Mouse (Mus musculus): Measurements from ENCODE around the gene Stn1. TPM values are rescaled to one million over a fixed set of nuclear protein-coding genes. Genes with fewer than 3 reads are reported as not detected.

Stn1 gene
- polyA plus RNA-seq, 1 experiment, result 7.9 TPM

DNA sequence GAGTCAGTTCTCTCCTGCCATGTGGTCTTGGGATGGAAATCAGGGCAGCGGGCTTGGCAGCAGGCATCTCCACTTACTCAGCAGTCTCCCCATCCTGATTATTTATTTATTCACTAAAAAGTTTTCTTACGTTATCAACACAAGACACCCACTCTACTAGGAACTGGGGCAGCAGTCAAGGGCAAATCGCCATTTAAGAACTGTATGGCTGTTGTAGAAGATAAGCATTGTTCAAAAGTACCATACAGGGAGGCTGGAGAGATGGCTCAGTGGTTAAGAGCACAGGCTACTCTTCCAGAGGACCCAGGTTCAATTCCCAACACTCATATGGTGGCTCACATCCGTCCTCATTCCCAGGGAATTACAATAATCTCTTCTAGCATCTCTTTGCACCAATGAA, 65.5 kb downstream of the Stn1 start:
- TF ChIP-seq GATA1 (IDR thresholded peaks at IDR 0.05; ENCODE audit: low read length), result no peak

DNA sequence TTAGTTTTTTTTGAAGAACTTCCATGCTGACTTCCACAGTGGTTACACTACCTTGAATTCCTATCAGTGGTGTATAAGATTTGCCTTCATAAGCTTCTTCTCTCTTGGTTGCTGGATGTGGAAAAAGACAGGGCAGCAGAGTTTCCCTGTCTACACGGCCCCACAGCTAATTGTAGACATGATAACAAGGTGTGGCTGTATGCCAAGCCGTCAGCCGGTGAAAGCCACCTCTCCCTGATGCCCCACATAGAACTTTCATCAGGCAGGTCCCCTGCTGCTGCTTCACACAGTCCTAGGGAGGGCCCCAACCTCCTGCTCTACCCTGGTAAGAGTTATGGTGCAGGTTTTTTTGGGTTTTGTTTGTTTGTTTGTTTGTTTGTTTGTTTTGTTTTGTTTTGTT, 68.6 kb downstream of the Stn1 start:
- no peak for TF ChIP-seq GATA1 (IDR thresholded peaks at IDR 0.05; ENCODE audit: low read length)

DNA sequence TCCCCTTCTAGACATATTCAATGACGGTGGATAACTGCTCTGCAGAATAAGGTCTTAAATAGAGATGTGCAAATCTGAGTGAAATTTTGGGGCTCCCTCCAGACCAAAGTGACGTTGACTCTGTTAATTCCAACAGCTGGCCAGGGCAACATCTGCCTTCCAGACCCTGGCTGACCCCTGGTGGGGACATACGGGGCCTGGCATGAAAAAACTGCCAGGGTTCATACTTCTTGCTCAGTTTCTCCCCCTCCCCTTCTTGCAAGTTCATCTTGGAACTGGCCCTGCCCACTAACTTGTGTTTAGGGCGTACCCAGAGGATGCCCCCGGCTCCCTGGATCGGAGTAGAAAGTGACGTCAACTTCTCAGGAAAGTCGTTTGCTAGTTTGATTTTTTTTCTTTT, 70.5 kb downstream of the Stn1 start:
- no peak for TF ChIP-seq GATA1 (IDR thresholded peaks at IDR 0.05; ENCODE audit: low read length)

DNA sequence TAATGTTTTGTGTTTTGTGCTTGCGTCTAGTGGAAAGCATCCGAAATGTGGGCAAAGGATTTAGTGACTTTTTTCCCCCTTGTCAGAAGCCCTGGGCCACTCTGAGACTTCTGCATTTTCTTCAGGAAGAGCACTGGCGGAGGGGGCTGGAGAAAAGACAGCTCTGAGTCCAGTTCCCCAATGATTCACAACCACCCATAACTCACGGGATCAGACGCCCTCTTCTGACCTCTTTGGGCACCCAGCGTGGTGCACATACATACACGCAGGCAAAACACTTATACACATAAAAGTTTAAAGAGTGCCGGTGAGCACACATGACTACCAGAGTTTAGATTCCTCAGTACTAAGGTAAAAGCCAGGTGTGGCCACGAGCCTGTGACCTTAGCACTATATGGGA, 71.8 kb downstream of the Stn1 start:
- no peak for TF ChIP-seq GATA1 (IDR thresholded peaks at IDR 0.05; ENCODE audit: low read length)

DNA sequence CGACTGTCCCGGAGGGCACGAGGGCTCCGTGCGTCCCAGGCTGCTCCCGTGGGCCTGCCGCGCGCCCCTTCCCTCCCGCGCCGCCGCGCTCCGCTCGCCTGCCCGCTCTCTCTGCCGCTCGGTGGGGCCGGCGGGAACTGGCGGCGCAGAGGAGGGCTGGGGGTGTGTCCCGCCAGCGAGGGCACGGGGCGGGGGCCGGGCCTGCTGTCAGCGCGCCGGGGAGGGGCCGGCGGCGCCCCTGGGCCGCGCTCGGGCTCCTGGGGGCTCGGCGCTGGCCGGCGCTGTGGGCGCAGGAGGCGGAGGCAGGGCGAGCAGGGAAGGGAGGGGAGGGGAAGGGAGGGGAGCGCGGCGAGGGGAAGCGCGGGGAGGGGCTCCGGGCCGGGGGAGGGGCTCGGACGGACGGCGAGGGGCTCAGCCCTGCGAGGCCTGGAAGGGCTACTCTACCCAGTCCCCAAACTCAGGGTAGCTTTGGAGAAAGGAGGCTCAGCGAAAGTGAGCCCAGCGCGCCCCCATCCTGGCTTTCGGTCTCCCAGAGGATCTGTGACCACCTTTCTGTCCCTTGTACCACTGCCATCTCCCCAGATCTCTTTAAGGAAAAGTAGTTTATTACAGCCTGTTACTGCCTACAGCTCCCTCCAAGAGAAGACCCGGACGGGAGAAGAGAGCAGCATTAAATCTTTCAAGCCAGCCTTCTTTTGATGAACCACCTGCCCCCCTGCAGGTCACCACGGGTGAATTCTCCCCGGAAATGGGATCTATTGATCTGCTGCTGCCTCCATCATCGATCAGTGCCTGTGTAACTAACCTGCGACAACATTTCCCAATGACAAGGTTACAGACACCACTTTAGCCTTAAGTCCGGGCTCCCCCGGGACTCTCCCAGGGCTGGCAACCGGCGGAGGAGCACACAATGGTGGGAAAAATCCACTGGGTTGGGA, 72.7 kb downstream of the Stn1 start, which contains the start of gene Sh3pxd2a:
Gene Sh3pxd2a (minus strand): TSS at position 98 of the 938 bp plus-strand sequence.
- no peak for TF ChIP-seq GATA1 (IDR thresholded peaks at IDR 0.05; ENCODE audit: low read length)

DNA sequence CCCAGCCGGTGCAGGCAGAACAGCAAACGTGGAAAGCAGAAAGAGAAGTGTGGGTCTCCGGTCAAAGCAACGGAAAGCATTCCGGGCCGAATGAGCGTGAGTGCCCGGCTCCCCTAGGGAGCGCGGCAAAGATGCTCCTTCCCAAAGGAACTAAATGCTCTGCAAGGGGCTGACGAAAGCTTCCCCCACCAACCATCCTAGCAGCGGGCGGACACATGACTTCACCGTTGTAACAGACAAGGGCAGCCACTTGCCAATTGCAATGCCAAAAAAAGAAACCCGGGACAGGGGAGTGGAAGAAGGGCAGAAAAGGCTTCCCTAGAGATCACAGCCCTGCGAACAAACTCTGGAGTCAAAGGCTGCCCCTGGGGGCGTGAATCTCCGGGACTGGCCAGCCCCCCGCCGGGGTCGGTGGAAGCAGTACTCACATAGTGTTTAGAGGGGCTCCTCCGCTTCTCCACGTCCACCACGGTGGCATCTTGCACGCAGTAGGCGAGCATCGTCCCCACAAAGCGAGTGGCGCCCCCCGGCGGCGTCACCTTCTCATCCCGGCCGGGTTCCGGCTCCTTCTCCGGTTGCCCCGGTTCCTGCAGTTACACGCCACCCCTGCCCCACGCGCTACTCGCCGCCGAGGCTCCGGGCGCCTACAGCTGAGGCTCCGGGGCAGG, 73.5 kb downstream of the Stn1 start:
- TF ChIP-seq GATA1 (IDR thresholded peaks at IDR 0.05; ENCODE audit: low read length), result no peak

DNA sequence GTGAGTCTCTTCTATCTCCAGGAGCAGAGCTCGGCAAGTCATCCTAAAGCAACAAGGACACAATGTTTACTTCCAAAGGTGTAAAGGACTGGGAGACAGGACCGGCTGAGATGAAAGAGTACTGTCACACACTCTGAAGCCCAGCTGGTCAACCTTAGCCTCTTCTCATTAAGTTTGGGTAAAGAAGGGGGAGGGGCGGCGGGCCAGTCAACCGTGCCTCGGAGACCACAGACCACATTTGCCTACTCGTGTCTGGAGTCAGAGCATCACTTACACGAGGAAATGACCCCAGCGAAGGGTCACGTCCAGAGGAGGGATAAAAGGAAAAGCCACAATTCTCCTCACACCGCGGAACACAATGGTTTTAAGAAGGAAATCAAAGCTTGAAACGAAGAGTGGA, 74.1 kb downstream of the Stn1 start:
- TF ChIP-seq GATA1 (IDR thresholded peaks at IDR 0.05; ENCODE audit: low read length), result no peak

DNA sequence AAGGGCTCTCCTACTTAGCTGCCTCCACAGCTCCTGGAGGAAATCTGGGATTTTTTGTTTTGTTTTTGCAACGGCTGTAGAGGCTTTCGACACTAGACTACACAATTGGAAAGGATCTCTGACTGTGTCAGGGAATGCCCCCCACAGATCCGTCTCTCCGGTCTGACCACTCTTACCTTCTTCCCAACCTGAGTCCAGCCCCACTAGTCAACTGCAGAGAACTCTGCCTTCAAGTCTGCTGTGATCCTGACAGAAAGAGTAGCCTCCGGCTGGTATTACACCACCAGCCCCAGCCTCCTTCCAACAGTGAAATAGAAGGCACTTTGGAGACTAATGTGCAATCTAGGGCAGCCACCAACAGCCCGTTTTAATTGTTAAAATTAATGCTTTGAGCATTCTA, 74.6 kb downstream of the Stn1 start:
- no peak for TF ChIP-seq GATA1 (IDR thresholded peaks at IDR 0.05; ENCODE audit: low read length)

DNA sequence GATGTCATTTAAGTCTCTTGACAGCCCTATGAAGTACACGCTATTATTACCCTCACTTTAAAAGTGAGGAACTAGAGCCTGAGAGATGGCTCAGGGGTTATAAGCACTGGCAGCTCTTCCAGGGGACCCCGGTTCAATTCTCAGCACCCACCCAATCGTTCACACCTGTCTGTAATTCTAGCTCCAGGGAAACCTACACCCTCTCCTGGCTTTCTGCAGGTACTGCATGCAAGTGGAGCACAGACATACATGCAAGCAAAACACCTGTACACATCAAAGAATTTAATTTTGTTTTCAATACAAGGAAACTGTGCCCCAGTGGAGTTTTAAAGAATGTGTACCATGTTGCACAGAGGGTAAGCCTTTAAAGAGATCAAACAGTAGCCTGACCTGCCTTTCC, 75.5 kb downstream of the Stn1 start:
- no peak for TF ChIP-seq GATA1 (IDR thresholded peaks at IDR 0.05; ENCODE audit: low read length)

DNA sequence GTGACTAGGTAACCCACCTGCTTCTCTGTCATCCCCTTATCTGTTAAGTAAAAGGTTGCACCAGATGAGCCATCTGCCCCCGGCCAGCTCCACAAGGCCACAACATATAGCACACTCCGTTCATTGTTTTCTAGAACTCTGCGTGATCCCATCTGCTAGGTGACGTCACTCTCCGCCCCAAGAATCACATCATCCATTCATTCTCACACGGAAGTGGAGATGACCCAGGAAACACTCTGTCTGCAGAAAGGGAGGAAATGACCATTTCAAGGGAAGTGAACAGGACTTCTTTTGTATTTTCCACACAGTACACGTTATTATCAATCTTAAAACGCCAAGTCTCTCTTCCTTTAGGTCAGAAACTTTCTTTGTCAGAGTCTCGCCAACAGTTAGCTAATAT, 75.9 kb downstream of the Stn1 start:
- TF ChIP-seq GATA1 (IDR thresholded peaks at IDR 0.05; ENCODE audit: low read length), result no peak

DNA sequence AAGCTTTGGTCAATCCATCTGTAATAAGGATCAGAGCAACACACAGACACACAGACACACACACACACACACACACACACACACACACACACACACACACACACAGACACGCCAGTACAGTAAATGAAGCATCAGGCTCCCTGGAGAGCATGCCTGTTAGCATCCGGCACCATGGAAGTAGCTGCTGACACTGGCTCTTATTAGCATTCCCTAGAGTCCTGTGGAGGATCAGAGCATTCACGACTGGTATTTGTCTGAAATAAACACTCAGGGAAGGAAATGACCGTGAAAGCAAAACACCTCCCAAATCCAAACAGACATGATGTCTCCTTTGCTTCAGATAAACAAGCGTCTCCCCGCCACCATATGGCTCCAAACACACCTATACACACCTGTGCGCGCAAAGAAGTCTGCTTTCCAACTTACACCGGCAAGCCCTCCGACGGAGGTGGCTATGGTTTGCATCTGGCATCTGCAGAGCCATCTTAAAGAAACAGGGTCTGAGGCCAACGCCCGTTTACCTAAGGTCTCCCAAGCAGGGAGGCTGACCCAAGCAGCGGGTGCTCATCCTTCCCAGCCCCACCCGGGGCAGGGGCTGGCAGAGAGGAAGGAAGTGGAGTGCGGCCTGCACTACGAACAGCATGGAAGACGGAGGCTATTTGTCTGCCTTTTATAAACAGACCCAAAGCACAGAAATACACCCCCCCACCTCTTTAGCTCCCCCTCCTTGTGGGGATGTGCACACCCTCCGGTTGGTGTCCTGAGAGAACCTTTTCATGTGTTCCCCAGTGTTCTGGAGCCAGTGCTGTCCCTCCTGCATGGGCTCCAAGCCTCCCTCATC, 77.0 kb downstream of the Stn1 start:
- TF ChIP-seq GATA1 (IDR thresholded peaks at IDR 0.05; ENCODE audit: low read length), result no peak

DNA sequence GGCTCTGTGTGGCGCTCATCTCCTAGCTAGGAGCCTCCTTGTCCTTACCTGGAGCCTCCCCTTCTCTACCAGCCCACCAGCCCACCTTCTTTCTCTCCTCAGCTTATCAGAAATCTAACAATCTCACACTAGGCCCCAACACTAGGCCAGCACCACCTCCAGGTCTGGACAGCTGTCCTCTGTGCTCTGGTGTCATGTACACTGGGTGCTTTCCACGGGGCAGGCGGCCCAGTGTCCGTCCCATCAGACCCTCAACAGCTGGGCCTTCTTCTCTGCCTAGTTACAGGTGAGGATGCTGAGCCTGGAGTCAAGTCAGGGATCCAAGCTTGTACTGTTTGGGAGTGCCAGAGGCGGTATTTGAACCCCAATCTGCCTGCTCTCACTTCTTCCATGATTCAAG, 78.1 kb downstream of the Stn1 start:
- TF ChIP-seq GATA1 (IDR thresholded peaks at IDR 0.05; ENCODE audit: low read length), result no peak

DNA sequence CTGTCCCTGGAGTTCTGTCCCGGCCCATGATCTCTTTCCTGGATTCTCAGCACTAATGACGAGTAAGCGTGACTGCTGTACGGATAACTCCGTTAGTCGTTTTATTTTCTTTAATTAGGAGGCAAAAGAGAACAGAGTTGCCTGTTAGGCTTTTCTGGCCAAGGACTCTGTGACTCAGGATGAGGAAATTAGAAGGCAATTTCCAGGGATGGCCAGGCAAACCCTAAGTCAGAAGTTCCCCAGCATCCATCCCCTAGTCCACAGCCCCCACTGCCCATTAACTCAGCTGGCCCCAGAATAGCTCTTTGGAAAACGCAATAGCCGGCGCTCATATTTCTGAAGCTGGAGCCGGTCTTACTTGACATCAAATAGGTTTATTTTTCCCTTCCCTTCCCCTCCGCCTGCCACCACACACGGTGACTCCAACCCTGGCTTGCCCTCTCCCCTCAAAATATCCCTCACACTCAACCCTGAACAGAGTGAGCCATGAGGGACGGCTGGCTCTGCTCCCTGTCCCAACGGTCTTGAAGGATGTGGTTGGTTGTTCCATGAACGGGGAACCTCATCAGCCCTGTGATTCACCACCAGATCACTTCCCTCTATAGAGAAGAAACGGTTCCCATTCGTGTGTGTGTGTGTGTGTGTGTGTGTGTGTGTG, 78.7 kb downstream of the Stn1 start:
- TF ChIP-seq GATA1 (IDR thresholded peaks at IDR 0.05; ENCODE audit: low read length), result no peak

DNA sequence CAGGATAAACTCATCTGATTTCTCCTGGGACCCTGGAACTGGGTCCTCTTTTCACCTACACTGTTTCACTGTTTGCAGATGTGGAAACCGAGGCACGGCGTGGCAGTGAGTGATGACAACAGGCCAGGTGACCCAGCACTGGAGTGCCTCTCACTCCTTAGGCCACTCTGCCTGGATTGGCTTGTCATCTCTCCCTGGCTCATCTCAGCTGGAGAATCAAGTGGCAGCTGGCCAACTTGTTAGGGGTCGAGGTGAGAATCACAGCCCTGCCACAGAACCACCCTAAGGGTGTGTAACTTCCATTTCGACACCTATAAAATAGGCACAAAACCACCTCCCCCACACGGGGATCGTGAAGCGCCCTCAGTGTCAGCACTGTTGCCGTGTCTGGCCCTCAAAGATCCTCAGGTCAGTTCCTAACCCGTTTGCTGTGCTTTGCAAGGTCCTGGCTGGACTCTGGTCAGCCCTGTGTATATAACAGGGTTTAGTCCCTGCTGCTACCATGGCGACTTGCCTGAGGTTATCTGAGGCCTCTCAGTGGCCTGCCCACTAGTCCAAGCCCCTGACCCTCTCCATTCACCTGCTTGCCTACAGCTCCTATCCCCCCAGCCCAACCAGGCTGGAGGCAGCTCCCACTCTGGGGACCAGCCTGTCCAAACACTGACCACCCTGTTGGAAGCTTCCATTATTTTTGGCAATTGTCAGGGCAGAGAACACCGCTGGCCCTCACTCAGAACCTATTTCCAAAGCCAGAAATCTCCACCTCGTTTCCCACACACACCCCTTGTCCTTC, 79.4 kb downstream of the Stn1 start:
- no peak for TF ChIP-seq GATA1 (IDR thresholded peaks at IDR 0.05; ENCODE audit: low read length)

DNA sequence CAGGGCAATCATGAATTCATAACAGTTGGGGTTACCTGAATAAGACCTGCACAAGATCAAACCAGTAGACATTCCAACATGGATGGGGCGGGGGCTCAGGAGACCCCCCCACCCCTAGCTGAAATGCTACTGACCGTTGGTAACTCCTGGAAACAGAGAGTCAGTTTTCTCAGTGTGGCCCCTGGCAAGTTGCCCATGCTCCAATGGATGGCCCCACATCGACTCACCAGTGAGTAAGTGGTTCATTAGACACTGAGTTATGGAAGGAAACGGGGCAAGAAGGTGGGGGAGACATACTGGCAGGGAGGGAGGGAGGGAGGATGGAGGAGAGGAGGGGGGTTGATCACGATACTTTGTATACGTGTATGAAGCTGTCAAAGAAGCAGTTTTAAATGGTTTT, 81.3 kb downstream of the Stn1 start:
- no peak for TF ChIP-seq GATA1 (IDR thresholded peaks at IDR 0.05; ENCODE audit: low read length)
